Comparison of ENCODE assay signal across 1 mouse cellular context in genomic region chr15:103152371-103152770, GRCm38 (mm10).
TF ChIP-seq lines count a peak whose summit lies in the region.

No protein-coding gene starts in this region.

TF ChIP-seq in CH12.LX, 34 proteins besides CTCF, POLR2A, EP300 and RAD21 (continued from another document):
- TF ChIP-seq CHD2 (IDR thresholded peaks at IDR 0.05; ENCODE audit: low read length), result no peak
- no peak for TF ChIP-seq NRF1 (IDR thresholded peaks at IDR 0.05; ENCODE audit: low read depth, low read length)
- 0 out of 2 replicates have a peak, but pooled peaks have one; percentile 10 for TF ChIP-seq ETS1 (conservative IDR thresholded peaks at IDR 0.05; ENCODE audit: low read depth, low read length)
- TF ChIP-seq ZMIZ1 (IDR thresholded peaks at IDR 0.05; ENCODE audit: low read depth, low read length), result peak; percentile 91
- no peak for TF ChIP-seq MAZ (IDR thresholded peaks at IDR 0.05; ENCODE audit: low read depth, low read length)
- no peak for TF ChIP-seq E2F4 (IDR thresholded peaks at IDR 0.05; ENCODE audit: insufficient replicate concordance, low read depth, low read length)
- TF ChIP-seq CHD1 (IDR thresholded peaks at IDR 0.05; ENCODE audit: low read depth, low read length), result no peak
- TF ChIP-seq JUND (conservative IDR thresholded peaks at IDR 0.05; ENCODE audit: low read depth, low read length), result 0 out of 2 replicates have a peak, but pooled peaks have one; percentile 34
- peak; percentile 64; the same call in 1 of the 2 replicates for TF ChIP-seq MEF2A (IDR thresholded peaks at IDR 0.05; ENCODE audit: borderline replicate concordance, low read depth, low read length)
- no peak for TF ChIP-seq SMC3 (IDR thresholded peaks at IDR 0.05; ENCODE audit: low read depth, low read length)
- 0 out of 2 replicates have a peak, but pooled peaks have one; percentile 12 for TF ChIP-seq IRF4 (IDR thresholded peaks at IDR 0.05; ENCODE audit: low read depth, low read length)
- TF ChIP-seq USF1 (IDR thresholded peaks at IDR 0.05; ENCODE audit: low read depth, low read length), result no peak
- TF ChIP-seq ZNF384 (IDR thresholded peaks at IDR 0.05; ENCODE audit: low read depth, low read length), result no peak
- peak; percentile 82; the same call in 1 of the 2 replicates for TF ChIP-seq SIN3A (IDR thresholded peaks at IDR 0.05; ENCODE audit: low read length)
- TF ChIP-seq ZC3H11A (IDR thresholded peaks at IDR 0.05; ENCODE audit: low read depth, low read length), result no peak
- peak; percentile 71 for TF ChIP-seq HCFC1 (IDR thresholded peaks at IDR 0.05; ENCODE audit: low read depth, low read length)
- peak; percentile 94 for TF ChIP-seq MAX (IDR thresholded peaks at IDR 0.05; ENCODE audit: low read length)
- peak; percentile 98 for TF ChIP-seq MYC (IDR thresholded peaks at IDR 0.05; ENCODE audit: low read depth, low read length)
- peak; percentile 84 for TF ChIP-seq TCF12 (IDR thresholded peaks at IDR 0.05; ENCODE audit: low read depth, low read length)
- no peak for TF ChIP-seq GABPA (IDR thresholded peaks at IDR 0.05; ENCODE audit: insufficient replicate concordance, low read depth, low read length)
- no peak for TF ChIP-seq USF2 (conservative IDR thresholded peaks at IDR 0.05; ENCODE audit: low read depth, low read length)
- peak; percentile 80; the same call in 1 of the 2 replicates for TF ChIP-seq MXI1 (IDR thresholded peaks at IDR 0.05; ENCODE audit: low read depth, low read length)
- peak; percentile 57 for TF ChIP-seq JUN (IDR thresholded peaks at IDR 0.05; ENCODE audit: insufficient read depth, low read depth, low read length)
- TF ChIP-seq POLR2AphosphoS2 (IDR thresholded peaks at IDR 0.05; ENCODE audit: low read depth, low read length), result peak; percentile 88
- TF ChIP-seq PAX5 (IDR thresholded peaks at IDR 0.05; ENCODE audit: low read length), result no peak
- TF ChIP-seq ZKSCAN1 (IDR thresholded peaks at IDR 0.05; ENCODE audit: borderline replicate concordance, low read depth, low read length), result no peak
- TF ChIP-seq MAFK (IDR thresholded peaks at IDR 0.05; ENCODE audit: insufficient replicate concordance, low read length), result no peak
- TF ChIP-seq ELF1 (IDR thresholded peaks at IDR 0.05; ENCODE audit: low read depth, low read length), result peak; percentile 48; the same call in 1 of the 2 replicates
